Mouse (Mus musculus): ENCODE data around the gene Alkbh3.
A peak's percentile ranks its signal among the peaks of the same experiment; 100 is the strongest.

The Alkbh3 gene

GRCm38 (mm10) chr2:94010335-94011291 lies at the start of gene Alkbh3:
Gene Alkbh3, minus strand, starts transcription at chr2:94010807.
- peak; percentile 88 to 89 for DNase-seq (ENCODE audit: low spot score in 2 of 2)

GRCm38 (mm10) chr2:94059459-94059858 lies 48.9 kb upstream of the Alkbh3 start:
- DNase-seq (ENCODE audit: low spot score in 2 of 2): peak in 1 of 2 experiments; percentile 20

- DNase-seq (ENCODE audit: low spot score in 2 of 2): peak in 1 of 2 experiments; percentile 17
Measured at GRCm38 (mm10) chr2:94054813-94055212, 44.2 kb upstream of the Alkbh3 start.

GRCm38 (mm10) chr2:94051952-94052351 lies 41.3 kb upstream of the Alkbh3 start:
- no peak for DNase-seq (ENCODE audit: low spot score in 2 of 2)

GRCm38 (mm10) chr2:94050901-94051300 lies 40.3 kb upstream of the Alkbh3 start:
- DNase-seq (ENCODE audit: low spot score in 2 of 2): no peak

GRCm38 (mm10) chr2:94049471-94050176 lies 39.0 kb upstream of the Alkbh3 start:
- DNase-seq (ENCODE audit: low spot score in 2 of 2): no peak

- no peak for DNase-seq (ENCODE audit: low spot score in 2 of 2)
Measured at GRCm38 (mm10) chr2:94048733-94049470, 38.3 kb upstream of the Alkbh3 start.

- DNase-seq (ENCODE audit: low spot score in 2 of 2): no peak
Measured at GRCm38 (mm10) chr2:94048271-94048670, 37.7 kb upstream of the Alkbh3 start.

GRCm38 (mm10) chr2:94045411-94046090 lies 34.9 kb upstream of the Alkbh3 start:
- DNase-seq (ENCODE audit: low spot score in 2 of 2): no peak

- no peak for DNase-seq (ENCODE audit: low spot score in 2 of 2)
Measured at GRCm38 (mm10) chr2:94044174-94044573, 33.6 kb upstream of the Alkbh3 start.

GRCm38 (mm10) chr2:94043662-94044061 lies 33.1 kb upstream of the Alkbh3 start:
- DNase-seq (ENCODE audit: low spot score in 2 of 2): peak in 1 of 2 experiments; percentile 25

GRCm38 (mm10) chr2:94042461-94042860 lies 31.9 kb upstream of the Alkbh3 start:
- no peak for DNase-seq (ENCODE audit: low spot score in 2 of 2)

GRCm38 (mm10) chr2:94040391-94041125 lies 30.0 kb upstream of the Alkbh3 start:
- DNase-seq (ENCODE audit: low spot score in 2 of 2): no peak

GRCm38 (mm10) chr2:94035428-94036331 lies 25.1 kb upstream of the Alkbh3 start:
- peak; percentile 74 to 88 for DNase-seq (ENCODE audit: low spot score in 2 of 2)

GRCm38 (mm10) chr2:94030602-94031001 lies 20.0 kb upstream of the Alkbh3 start:
- DNase-seq (ENCODE audit: low spot score in 2 of 2): no peak

- no peak for DNase-seq (ENCODE audit: low spot score in 2 of 2)
Measured at GRCm38 (mm10) chr2:94024637-94025036, 14.0 kb upstream of the Alkbh3 start.

GRCm38 (mm10) chr2:94002331-94002730 lies 8.3 kb downstream of the Alkbh3 start:
- DNase-seq (ENCODE audit: low spot score in 2 of 2): peak; percentile 74 to 93

GRCm38 (mm10) chr2:94001918-94002317 lies 8.7 kb downstream of the Alkbh3 start:
- no peak for DNase-seq (ENCODE audit: low spot score in 2 of 2)

- DNase-seq (ENCODE audit: low spot score in 2 of 2): no peak
Measured at GRCm38 (mm10) chr2:94001411-94001810, 9.2 kb downstream of the Alkbh3 start.

- no peak for DNase-seq (ENCODE audit: low spot score in 2 of 2)
Measured at GRCm38 (mm10) chr2:93996254-93996653, 14.4 kb downstream of the Alkbh3 start, which contains the start of gene Gm27027. Gene Gm27027, minus strand, starts transcription at chr2:93996354.

All from frontal cortex, postnatal 14 days (tissue).